Mouse (Mus musculus): Measurements from ENCODE around the gene Asap2.

The Asap2 gene

GRCm38 (mm10) chr12:21212876-21213275 lies 222.6 kb downstream of the Asap2 start:
- DNase-seq, result no peak

GRCm38 (mm10) chr12:21214551-21215165 lies 224.4 kb downstream of the Asap2 start:
- DNase-seq, result peak; percentile 64

- DNase-seq, result peak; percentile 85
Measured at GRCm38 (mm10) chr12:21217776-21218444, 227.7 kb downstream of the Asap2 start.

- no peak for DNase-seq
Measured at GRCm38 (mm10) chr12:21220596-21220995, 230.3 kb downstream of the Asap2 start.

- DNase-seq, result peak; percentile 88
Measured at GRCm38 (mm10) chr12:21223923-21224322, 233.7 kb downstream of the Asap2 start.

GRCm38 (mm10) chr12:21225358-21225757 lies 235.1 kb downstream of the Asap2 start:
- peak; percentile 72 for DNase-seq

- DNase-seq, result peak; percentile 84
Measured at GRCm38 (mm10) chr12:21226316-21226715, 236.1 kb downstream of the Asap2 start.

GRCm38 (mm10) chr12:21227076-21227980 lies 237.1 kb downstream of the Asap2 start:
- DNase-seq, result peak; percentile 99

- DNase-seq, result no peak
Measured at GRCm38 (mm10) chr12:21228650-21229049, 238.4 kb downstream of the Asap2 start.

- DNase-seq, result peak; percentile 64
Measured at GRCm38 (mm10) chr12:21229076-21229918, 239.0 kb downstream of the Asap2 start.

GRCm38 (mm10) chr12:21233727-21234126 lies 243.5 kb downstream of the Asap2 start:
- peak; percentile 80 for DNase-seq

- DNase-seq, result peak; percentile 64
Measured at GRCm38 (mm10) chr12:21234560-21234959, 244.3 kb downstream of the Asap2 start.

- DNase-seq, result peak; percentile 68
Measured at GRCm38 (mm10) chr12:21241965-21242364, 251.7 kb downstream of the Asap2 start.

GRCm38 (mm10) chr12:21244375-21244960 lies 254.2 kb downstream of the Asap2 start:
- peak; percentile 62 for DNase-seq

- DNase-seq, result no peak
Measured at GRCm38 (mm10) chr12:21247711-21248392, 257.6 kb downstream of the Asap2 start.

GRCm38 (mm10) chr12:21260494-21261256 lies 270.4 kb downstream of the Asap2 start:
- peak; percentile 87 for DNase-seq

- peak; percentile 92 for DNase-seq
Measured at GRCm38 (mm10) chr12:21261521-21261920, 271.3 kb downstream of the Asap2 start.

GRCm38 (mm10) chr12:21263256-21263655 lies 273.0 kb downstream of the Asap2 start:
- DNase-seq, result no peak

- peak; percentile 99 for DNase-seq
Measured at GRCm38 (mm10) chr12:21264241-21264640, 274.0 kb downstream of the Asap2 start.

- no peak for DNase-seq
Measured at GRCm38 (mm10) chr12:21264970-21265369, 274.7 kb downstream of the Asap2 start.

- DNase-seq, result peak; percentile 93
Measured at GRCm38 (mm10) chr12:21265501-21265900, 275.2 kb downstream of the Asap2 start.

All from heart, adult 11 months (tissue).